Comparison of ENCODE assay signal across 7 mouse cellular contexts in the genomic region with DNA sequence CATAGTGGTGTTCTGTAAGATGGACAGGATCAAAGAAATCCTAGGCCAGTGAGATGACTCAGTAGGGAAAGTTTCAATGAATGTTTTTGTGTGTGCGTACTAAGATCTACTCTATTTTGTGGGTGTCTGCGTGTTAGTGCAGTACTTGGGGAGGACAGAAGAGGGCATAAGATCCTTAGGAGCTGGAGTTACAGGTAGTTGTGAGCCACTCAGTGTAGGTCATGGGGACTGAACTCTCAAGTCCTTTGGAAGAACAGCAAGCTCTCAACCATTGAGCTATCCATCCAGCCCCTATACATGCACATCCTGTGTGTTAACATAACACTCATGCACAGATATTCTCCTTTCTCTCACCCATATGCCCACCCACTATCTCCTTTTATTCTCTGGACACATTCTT. TPM values are rescaled to one million over a fixed set of nuclear protein-coding genes. Genes with fewer than 3 reads are reported as not detected.
DNase-seq lines count a peak whose midpoint lies in the region; ATAC-seq and TF ChIP-seq lines count a peak whose summit lies in the region.
"Not testable (repeated sequence)": the region's sequence is repeated elsewhere in the genome, so short reads cannot be mapped to it uniquely, and the experiment has no call there.

No protein-coding gene starts in this region.

- DNase-seq in A20 (ENCODE audit: low read depth, low spot score) = peak; percentile 37
- not testable (repeated sequence) for DNase-seq in MEL (ENCODE audit: low read depth, low spot score); heart, adult 2 months; kidney, postnatal 0 days (ENCODE audit: low spot score); liver, postnatal 0 days
- DNase-seq in embryo, embryonic 10 days (ENCODE audit: low spot score) = peak; percentile 1

- WGBS in heart, adult 2 months = 88% methylated on average over 2 of the region's 2 CpGs
- 77% methylated on average over 2 of the region's 2 CpGs for WGBS in kidney, postnatal 0 days
- WGBS in liver, postnatal 0 days (ENCODE audit: insufficient replicate concordance) = 82% methylated on average over 2 of the region's 2 CpGs

- not testable (repeated sequence) for H3K27me3 ChIP-seq in MEL (ENCODE audit: control insufficient read depth in 1 of 2, insufficient read depth in 2 of 2, low read length in 2 of 2); heart, adult 2 months (ENCODE audit: control insufficient read depth, insufficient read depth, low read length); kidney, postnatal 0 days (ENCODE audit: insufficient read depth, low read length); liver, postnatal 0 days (ENCODE audit: insufficient read depth, low read length)

- not testable (repeated sequence) for H3K79me2 ChIP-seq in MEL (ENCODE audit: control insufficient read depth, insufficient read depth, low read length, poor library complexity); heart, adult 2 months (replicated peaks; ENCODE audit: control insufficient read depth, insufficient read depth, low read length)

- not testable (repeated sequence) for TF ChIP-seq EP300 in MEL (IDR thresholded peaks at IDR 0.05; ENCODE audit: low read depth in 1 of 2, low read length in 2 of 2); heart, adult 2 months (IDR thresholded peaks at IDR 0.05; ENCODE audit: insufficient read depth, low read depth, low read length); liver, postnatal 0 days (IDR thresholded peaks at IDR 0.05; ENCODE audit: low read depth)

- not testable (repeated sequence) for H3K4me3 ChIP-seq in MEL (ENCODE audit: control insufficient read depth in 1 of 2, insufficient read depth in 1 of 2, low read depth in 2 of 2, low read length in 2 of 2); heart, adult 2 months; kidney, postnatal 0 days (replicated peaks; ENCODE audit: low read depth, low read length); liver, postnatal 0 days (ENCODE audit: low read depth, low read length)

- H3K9ac ChIP-seq in MEL (ENCODE audit: control insufficient read depth, low read depth, low read length, poor library complexity, severe bottlenecking); heart, adult 2 months (ENCODE audit: low read depth, low read length); kidney, postnatal 0 days (ENCODE audit: low read depth, low read length); liver, postnatal 0 days (replicated peaks): not testable (repeated sequence)

- H3K36me3 ChIP-seq in MEL (ENCODE audit: control insufficient read depth in 1 of 2, insufficient read depth in 2 of 2, low read length in 2 of 2); heart, adult 2 months (ENCODE audit: control insufficient read depth, insufficient read depth, low read length); kidney, postnatal 0 days (ENCODE audit: insufficient read depth, low read length); liver, postnatal 0 days (replicated peaks; ENCODE audit: insufficient read depth, low read length): not testable (repeated sequence)

- not testable (repeated sequence) for H3K4me1 ChIP-seq in MEL (ENCODE audit: control insufficient read depth in 1 of 2, insufficient read depth in 2 of 2, low read length in 2 of 2); heart, adult 2 months (ENCODE audit: control insufficient read depth, insufficient read depth, low read length); kidney, postnatal 0 days (replicated peaks; ENCODE audit: insufficient read depth, low read length); liver, postnatal 0 days (ENCODE audit: insufficient read depth)

- not testable (repeated sequence) for TF ChIP-seq POLR2A in MEL (IDR thresholded peaks at IDR 0.05; ENCODE audit: control insufficient read depth in 1 of 2, insufficient read depth in 1 of 2, low read depth in 1 of 2, low read length in 2 of 2, poor library complexity in 1 of 2); heart, adult 2 months (IDR thresholded peaks at IDR 0.05; ENCODE audit: insufficient read depth, low read depth, low read length)

- intact Hi-C loops in heart, adult 2 months (cut with DNase I) = not testable (repeated sequence)

- H3K9me3 ChIP-seq in MEL (replicated peaks; ENCODE audit: insufficient read depth, low read length); kidney, postnatal 0 days (replicated peaks; ENCODE audit: low read length); liver, postnatal 0 days (ENCODE audit: low read length): not testable (repeated sequence)

- TF ChIP-seq RAD21 in MEL (IDR thresholded peaks at IDR 0.05; ENCODE audit: low read depth, low read length) = peak; percentile 12

- peak in 1 of 3 experiments; percentile 36; a peak in 3 of 6 replicates for TF ChIP-seq CTCF in MEL (IDR thresholded peaks at IDR 0.05 in 2 of 3, conservative IDR thresholded peaks at IDR 0.05 in 1 of 3; ENCODE audit: control insufficient read depth in 1 of 3, insufficient read depth in 1 of 3, low read depth in 2 of 3, low read length in 3 of 3, poor library complexity in 1 of 3, severe bottlenecking in 1 of 3)
- peak; percentile 37 for TF ChIP-seq CTCF in heart, adult 2 months (IDR thresholded peaks at IDR 0.05)
- peak; percentile 14; the same call in 1 of the 2 replicates for TF ChIP-seq CTCF in kidney, postnatal 0 days (IDR thresholded peaks at IDR 0.05; ENCODE audit: low read depth)
- peak; percentile 25; the same call in 1 of the 2 replicates for TF ChIP-seq CTCF in liver, postnatal 0 days (IDR thresholded peaks at IDR 0.05; ENCODE audit: low read depth)

- not testable (repeated sequence) for H3K4me2 ChIP-seq in kidney, postnatal 0 days (ENCODE audit: low read length); liver, postnatal 0 days (ENCODE audit: low read depth, low read length)

- not testable (repeated sequence) for H3K27ac ChIP-seq in MEL (ENCODE audit: control insufficient read depth, low read depth, low read length); heart, adult 2 months; kidney, postnatal 0 days; liver, postnatal 0 days (ENCODE audit: low read depth)

- ATAC-seq in kidney, postnatal 0 days (replicated peaks; ENCODE audit: low FRiP score, low read depth); liver, postnatal 0 days: not testable (repeated sequence)
- 0 out of 2 replicates have a peak, but pooled peaks have one; percentile 45 for ATAC-seq in megakaryocyte-erythroid progenitor cell, adult 5-6 weeks (replicated peaks; ENCODE audit: low FRiP score, low TSS enrichment, poor library complexity, severe bottlenecking)

TF ChIP-seq in MEL, 35 proteins besides CTCF, POLR2A, EP300 and RAD21:
- peak; percentile 43 for TF ChIP-seq SMC3 (IDR thresholded peaks at IDR 0.05; ENCODE audit: low read depth, low read length)

RNA-seq across cellular contexts. Expression of a gene that starts 35.7 kb away (rescaled TPM):
- total RNA-seq in MEL (2012; rRNA removed) = 19.3 and 22.7 TPM in 2 replicates
- polyA plus RNA-seq in MEL (2012; ENCODE audit: insufficient read depth in 1 of 2, insufficient read length in 2 of 2, low read depth in 1 of 2, low replicate concordance in 2 of 2, missing spikeins in 1 of 2) = 10 to 100 TPM in 1 of 2 experiments, not detected in 1; 28.8 TPM
- 10 to 100 TPM; 28.4 to 35.2 TPM for total RNA-seq in heart, adult 2 months (2021)
- polyA plus RNA-seq in heart, adult 2 months (2012; rRNA removed) = 29.6 and 32.5 TPM in 2 replicates
- polyA plus RNA-seq in kidney, postnatal 0 days (2015; fragmentation: Nextera tagmentation; extraction: Ambion mirVana) = 60.1 and 72.0 TPM in 2 replicates
- 38.1 and 39.5 TPM in 2 replicates for polyA plus RNA-seq in liver, postnatal 0 days (2015; fragmentation: Nextera tagmentation; extraction: Ambion mirVana)
- total RNA-seq in megakaryocyte-erythroid progenitor cell, adult 5-6 weeks (2014; fragmentation: Nextera tagmentation) = 21.9 and 43.6 TPM in 2 replicates
- 16.7 and 17.3 TPM in 2 replicates for total RNA-seq in megakaryocyte-erythroid progenitor cell, adult 5-6 weeks (2017)

RNA-seq across cellular contexts. Expression of a gene that starts 51.9 kb away (rescaled TPM):
- 16.2 and 18.2 TPM in 2 replicates for total RNA-seq in MEL (2012; rRNA removed)
- 10 to 100 TPM in 1 of 2 experiments, not detected in 1; 24.2 TPM for polyA plus RNA-seq in MEL (2012; ENCODE audit: insufficient read depth in 1 of 2, insufficient read length in 2 of 2, low read depth in 1 of 2, low replicate concordance in 2 of 2, missing spikeins in 1 of 2)
- 10 to 100 TPM; 11.0 to 12.7 TPM for total RNA-seq in heart, adult 2 months (2021)
- 8.1 and 10.9 TPM in 2 replicates for polyA plus RNA-seq in heart, adult 2 months (2012; rRNA removed)
- polyA plus RNA-seq in kidney, postnatal 0 days (2015; fragmentation: Nextera tagmentation; extraction: Ambion mirVana) = 66.2 and 66.3 TPM in 2 replicates
- 26.0 and 27.3 TPM in 2 replicates for polyA plus RNA-seq in liver, postnatal 0 days (2015; fragmentation: Nextera tagmentation; extraction: Ambion mirVana)
- total RNA-seq in megakaryocyte-erythroid progenitor cell, adult 5-6 weeks (2014; fragmentation: Nextera tagmentation) = 4.1 and 11.9 TPM in 2 replicates
- 21.9 and 22.6 TPM in 2 replicates for total RNA-seq in megakaryocyte-erythroid progenitor cell, adult 5-6 weeks (2017)
